Mouse (Mus musculus) embryonic facial prominence, embryonic 10.5 days (tissue): ENCODE measurements around the gene Fxr2. TPM values are rescaled to one million over a fixed set of nuclear protein-coding genes. Genes with fewer than 3 reads are reported as not detected.
"Not testable (repeated sequence)": the region's sequence is repeated elsewhere in the genome, so short reads cannot be mapped to it uniquely, and the experiment has no call there.

Source experiments
- DNase-seq: peaks from one replicate; pipeline ENCODE4 v3.0.0-alpha.2; 2017; ENCODE audit warnings: low spot score
- H3K27ac ChIP-seq: fragments of 300-500 bp; sonication (generic); replicated peaks from 2 replicates; pipeline ENCODE4 v1.5.1; 2016; ENCODE audit warnings: mild to moderate bottlenecking
- H3K27me3 ChIP-seq: fragments of 300-500 bp; sonication (generic); replicated peaks from 2 replicates; pipeline ENCODE4 v1.6.1; 2016; ENCODE audit warnings: low read depth, mild to moderate bottlenecking; ENCODE audit not compliant: poor library complexity, severe bottlenecking
- H3K36me3 ChIP-seq: fragments of 300-500 bp; sonication (generic); replicated peaks from 2 replicates; pipeline ENCODE4 v1.6.1; 2016; ENCODE audit warnings: mild to moderate bottlenecking, moderate library complexity
- H3K4me1 ChIP-seq: fragments of 300-500 bp; sonication (generic); 2 replicates; pipeline ENCODE4 v1.6.1; 2016
- H3K4me3 ChIP-seq: fragments of 300-500 bp; sonication (generic); 2 replicates; pipeline ENCODE4 v1.5.1; 2016; ENCODE audit warnings: mild to moderate bottlenecking, moderate library complexity
- H3K9me3 ChIP-seq: fragments of 300-500 bp; sonication (generic); 2 replicates; pipeline ENCODE4 v1.6.1; 2016; ENCODE audit warnings: mild to moderate bottlenecking
- WGBS: fragments of 180-500 bp; shearing (Covaris S2); methylation state at CpG from one replicate; pipeline ENCODE4 v1.1.7; 2016; 5-methylcytosine and 5-hydroxymethylcytosine counted together
- microRNA counts: library from miRNA; unstranded; fragments of <30 nt; microRNA quantifications from one replicate; lab custom pipeline; 2017
- microRNA-seq: library from miRNA; unstranded; fragments of <30 nt; microRNA quantifications from one replicate; pipeline ENCODE4, GENCODE M21; 2017
- polyA plus RNA-seq: library from polyadenylated mRNA; unstranded; fragments of >200 nt; fragmentation: Nextera tagmentation; extraction: Ambion mirVana; gene quantifications from 2 replicates; pipeline ENCODE4 v1.2.1, GENCODE M21; 2016

Gene Fxr2
- polyA plus RNA-seq, 1 experiment from 2014 or later, result 45.5 TPM

GRCm38 (mm10) chr11:69695361-69696181 is 62.8 kb downstream of the Fxr2 start, which contains the start of the genes Tnfsf12 and Tnfsfm13:
Gene Tnfsf12 (minus strand): TSS chr11:69695849.
Gene Tnfsfm13 (minus strand): TSS chr11:69696098.
- Histone ChIP-seq H3K9me3 (no peaks in the 10 kb centered on the region), H3K27me3 (0 out of 2 replicates have a peak, but pooled peaks cover 7% of the 10 kb centered on the region), H3K36me3 (no peaks in the 10 kb centered on the region), H3K4me3 (peak within 1 kb of the TSS; percentile 76), H3K4me1 (peaks cover 20% of the 10 kb centered on the region), H3K27ac (peak within 1 kb of the TSS; percentile 89)
- DNase-seq, result peak; percentile 76
- WGBS, result 2% methylated on average over 40 of the region's 41 CpGs

GRCm38 (mm10) chr11:69697396-69697795 is 64.6 kb downstream of the Fxr2 start:
- 91% methylated on average over 3 of the region's 3 CpGs for WGBS
- Histone ChIP-seq H3K27me3 (0 out of 2 replicates have a peak, but pooled peaks cover 7% of the 10 kb centered on the region), H3K4me1 (peaks cover 20% of the 10 kb centered on the region), H3K27ac (no peak overlapping the region), H3K9me3 (no peaks in the 10 kb centered on the region), H3K36me3 (no peaks in the 10 kb centered on the region), H3K4me3 (no peak overlapping the region)
- no peak for DNase-seq

- no peak overlapping the region for H3K4me3 ChIP-seq
- no peak for DNase-seq
- H3K4me1 ChIP-seq, result peaks cover 16% of the 10 kb centered on the region
- 0 out of 2 replicates have a peak, but pooled peaks cover 7% of the 10 kb centered on the region for H3K27me3 ChIP-seq
- WGBS, result 69% methylated on average over 5 of the region's 5 CpGs
- no peaks in the 10 kb centered on the region for H3K9me3 ChIP-seq
- H3K27ac ChIP-seq, result no peak overlapping the region
- no peaks in the 10 kb centered on the region for H3K36me3 ChIP-seq
Measured at GRCm38 (mm10) chr11:69698574-69698973, 65.8 kb downstream of the Fxr2 start.

GRCm38 (mm10) chr11:69699595-69699994 is 66.8 kb downstream of the Fxr2 start:
- DNase-seq, result no peak
- H3K27me3 ChIP-seq, result 0 out of 2 replicates have a peak, but pooled peaks cover 5% of the 10 kb centered on the region
- H3K36me3 ChIP-seq, result no peaks in the 10 kb centered on the region
- peaks cover 24% of the 10 kb centered on the region for H3K4me1 ChIP-seq
- no peaks in the 10 kb centered on the region for H3K9me3 ChIP-seq
- H3K4me3 ChIP-seq, result no peak overlapping the region
- H3K27ac ChIP-seq, result no peak overlapping the region
- WGBS, result 75% methylated on average over 1 of the region's 1 CpGs

GRCm38 (mm10) chr11:69702886-69703285 is 70.1 kb downstream of the Fxr2 start:
- H3K4me3 ChIP-seq, H3K27me3 ChIP-seq, H3K9me3 ChIP-seq, H3K27ac ChIP-seq, H3K36me3 ChIP-seq, DNase-seq: not testable (repeated sequence)
- 93% methylated on average over 10 of the region's 10 CpGs for WGBS
- H3K4me1 ChIP-seq, result peaks cover 17% of the 10 kb centered on the region

MicroRNAs within 50 kb of the gene (microRNA counts, 519-probe panel; counts per million panel counts)
- microRNA mmu-miR-1934 (lab: Ali Mortazavi, UCI), result 188 counts per million, percentile 57 among the panel's probes with 10 or more counts
- 3,508 counts per million, percentile 72 among the panel's probes with 10 or more counts for microRNA mmu-miR-467f (lab: Ali Mortazavi, UCI)

Small RNAs within 50 kb of the gene (microRNA-seq; reads per million reads assigned to microRNA genes)
- gene Mir1934 (4.3 reads per million, percentile 10 among the genes with 10 or more reads in this experiment), gene Mir467f (not detected)

Other genes starting within 250 kb of the Fxr2 start
- 136 and 137 TPM in 2 replicates for gene Naa38, start 237.5 kb upstream of the Fxr2 start, polyA plus RNA-seq
- 49.3 and 50.2 TPM in 2 replicates for gene Cyb5d1, start 237.4 kb upstream of the Fxr2 start, polyA plus RNA-seq
- 19.8 and 23.1 TPM in 2 replicates for gene Tmem88, start 234.8 kb upstream of the Fxr2 start, polyA plus RNA-seq
- gene Kdm6b, start 219.3 kb upstream of the Fxr2 start, polyA plus RNA-seq, result 39.8 and 39.9 TPM in 2 replicates
- 1.3 and 1.4 TPM in 2 replicates for gene Dnah2, start 83.9 kb upstream of the Fxr2 start, polyA plus RNA-seq
- gene Efnb3, start 72.8 kb upstream of the Fxr2 start, polyA plus RNA-seq, result 29.5 and 29.8 TPM in 2 replicates
- 41.6 and 43.5 TPM in 2 replicates for gene Wrap53, start 52.7 kb upstream of the Fxr2 start, polyA plus RNA-seq
- 219 and 225 TPM in 2 replicates for gene Trp53, start 52.6 kb upstream of the Fxr2 start, polyA plus RNA-seq
- gene Atp1b2, start 27.0 kb upstream of the Fxr2 start, polyA plus RNA-seq, result 3.2 TPM in 2 replicates
- not detected in 2 replicates for gene Shbg, start 15.1 kb upstream of the Fxr2 start, polyA plus RNA-seq
- gene Sat2, start 11.0 kb upstream of the Fxr2 start, polyA plus RNA-seq, result 16.0 TPM in 2 replicates
- gene Sox15, start 22.3 kb downstream of the Fxr2 start, polyA plus RNA-seq, result 0.17 TPM in 1 of 2 replicates, not detected in the other
- gene Mpdu1, start 29.7 kb downstream of the Fxr2 start, polyA plus RNA-seq, result 64.9 and 67.2 TPM in 2 replicates
- gene Cd68, start 33.2 kb downstream of the Fxr2 start, polyA plus RNA-seq, result 5.3 and 7.3 TPM in 2 replicates
- gene Eif4a1, start 39.4 kb downstream of the Fxr2 start, polyA plus RNA-seq, result 780 and 781 TPM in 2 replicates
- gene Senp3, start 49.1 kb downstream of the Fxr2 start, polyA plus RNA-seq, result 136 and 141 TPM in 2 replicates
- gene Tnfsf13, start 52.8 kb downstream of the Fxr2 start, polyA plus RNA-seq, result 0.15 TPM in 1 of 2 replicates, not detected in the other
- 1.2 and 2.2 TPM in 2 replicates for gene Tnfsf12, start 62.9 kb downstream of the Fxr2 start, polyA plus RNA-seq
- gene Tnfsfm13, start 63.1 kb downstream of the Fxr2 start, polyA plus RNA-seq, result 0.88 and 1.3 TPM in 2 replicates
- 31.3 and 34.9 TPM in 2 replicates for gene Polr2a, start 125.6 kb downstream of the Fxr2 start, polyA plus RNA-seq
- 0.12 TPM in 1 of 2 replicates, not detected in the other for gene Slc35g3, start 129.0 kb downstream of the Fxr2 start, polyA plus RNA-seq
- gene Zbtb4, start 132.9 kb downstream of the Fxr2 start, polyA plus RNA-seq, result 0.55 and 1.0 TPM in 2 replicates
- gene Chrnb1, start 163.0 kb downstream of the Fxr2 start, polyA plus RNA-seq, result 1.4 and 2.3 TPM in 2 replicates
- gene Fgf11, start 168.9 kb downstream of the Fxr2 start, polyA plus RNA-seq, result 0.91 and 0.93 TPM in 2 replicates
- 2.1 and 2.7 TPM in 2 replicates for gene Tmem102, start 172.6 kb downstream of the Fxr2 start, polyA plus RNA-seq
- gene Gm39566, start 182.3 kb downstream of the Fxr2 start, polyA plus RNA-seq, result not detected in 2 replicates
- gene Spem2, start 185.5 kb downstream of the Fxr2 start, polyA plus RNA-seq, result not detected in 2 replicates
- gene Spem1, start 189.2 kb downstream of the Fxr2 start, polyA plus RNA-seq, result 0.14 TPM in 1 of 2 replicates, not detected in the other
- gene Nlgn2, start 204.8 kb downstream of the Fxr2 start, polyA plus RNA-seq, result 4.7 and 5.4 TPM in 2 replicates
- 321 and 340 TPM in 2 replicates for gene Tmem256, start 205.5 kb downstream of the Fxr2 start, polyA plus RNA-seq
- gene Plscr3, start 213.4 kb downstream of the Fxr2 start, polyA plus RNA-seq, result 106 and 111 TPM in 2 replicates
- 2.3 and 3.1 TPM in 2 replicates for gene Tnk1, start 225.7 kb downstream of the Fxr2 start, polyA plus RNA-seq
- 0.31 TPM in 1 of 2 replicates, not detected in the other for gene Tmem95, start 245.0 kb downstream of the Fxr2 start, polyA plus RNA-seq
- 6.8 and 7.0 TPM in 2 replicates for gene Kctd11, start 248.4 kb downstream of the Fxr2 start, polyA plus RNA-seq